Mouse (Mus musculus) frontal cortex, postnatal 25 days (tissue): ENCODE data around the gene Fra10ac1.

Experiments
- DNase-seq, 2 experiments: peaks; one replicate each; pipeline ENCODE4 v3.0.0; 2022; ENCODE audit warnings: low spot score in 2 of 2

Fra10ac1 gene

GRCm38 (mm10) chr19:38232087-38232486 lies 8.1 kb upstream of the Fra10ac1 start:
- no peak for DNase-seq

- no peak for DNase-seq
These were observed 4.7 kb upstream of the Fra10ac1 start for GRCm38 (mm10) chr19:38228699-38229098.

GRCm38 (mm10) chr19:38224685-38225060 lies 717 bp upstream of the Fra10ac1 start:
- DNase-seq = no peak

- no peak for DNase-seq
These were observed 526 bp downstream of the Fra10ac1 start for GRCm38 (mm10) chr19:38223356-38223904.

- DNase-seq = no peak
These were observed 6.3 kb downstream of the Fra10ac1 start for GRCm38 (mm10) chr19:38217696-38218095.

- DNase-seq = no peak
These were observed 17.3 kb downstream of the Fra10ac1 start for GRCm38 (mm10) chr19:38206669-38207068.

GRCm38 (mm10) chr19:38198731-38199130 lies 25.2 kb downstream of the Fra10ac1 start:
- no peak for DNase-seq

- DNase-seq = no peak
These were observed 28.7 kb downstream of the Fra10ac1 start for GRCm38 (mm10) chr19:38195245-38195644.

- DNase-seq = no peak
These were observed 32.5 kb downstream of the Fra10ac1 start for GRCm38 (mm10) chr19:38191446-38191845.

GRCm38 (mm10) chr19:38190606-38191005 lies 33.4 kb downstream of the Fra10ac1 start:
- no peak for DNase-seq

- DNase-seq = no peak
These were observed 36.6 kb downstream of the Fra10ac1 start for GRCm38 (mm10) chr19:38187345-38187680.

- DNase-seq = no peak
These were observed 37.2 kb downstream of the Fra10ac1 start for GRCm38 (mm10) chr19:38186631-38187344.

GRCm38 (mm10) chr19:38179675-38180074 lies 44.3 kb downstream of the Fra10ac1 start:
- no peak for DNase-seq

GRCm38 (mm10) chr19:38164633-38165032 lies 59.3 kb downstream of the Fra10ac1 start:
- no peak for DNase-seq

- DNase-seq = no peak
These were observed 62.2 kb downstream of the Fra10ac1 start for GRCm38 (mm10) chr19:38161648-38162354.

GRCm38 (mm10) chr19:38156243-38156642 lies 67.7 kb downstream of the Fra10ac1 start:
- DNase-seq = no peak

- no peak for DNase-seq
These were observed 80.2 kb downstream of the Fra10ac1 start for GRCm38 (mm10) chr19:38143540-38144271.
